Mouse (Mus musculus): ENCODE data around the gene Tas1r3. TPM values are rescaled to one million over a fixed set of nuclear protein-coding genes. Genes with fewer than 3 reads are reported as not detected.

Tas1r3 gene
- polyA plus RNA-seq, 1 experiment from 2014 or later: 0.13 TPM

DNA sequence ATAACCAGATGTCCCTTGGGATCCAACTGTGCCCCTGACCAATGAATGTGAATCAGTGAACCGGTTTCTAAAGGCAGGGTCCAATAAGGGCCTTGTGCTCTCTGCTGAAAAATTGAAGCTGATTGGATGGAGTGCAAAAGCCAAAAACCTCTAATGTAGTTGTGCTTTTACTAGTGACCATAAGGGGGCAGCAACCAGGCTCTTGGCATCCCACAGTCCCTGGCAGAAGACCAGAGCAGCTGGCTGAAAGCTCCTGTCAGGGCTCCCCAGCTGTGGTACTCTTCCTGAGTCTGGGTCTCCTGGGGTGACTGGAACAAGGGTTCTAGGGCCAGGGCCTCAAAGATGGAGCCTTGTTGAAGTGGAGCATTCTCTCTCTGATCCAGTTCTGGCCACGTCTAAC lies 29.3 kb downstream of the Tas1r3 start:
- H3K27me3 ChIP-seq (ENCODE audit: insufficient read depth, poor library complexity, severe bottlenecking): no peaks in the 10 kb centered on the region
- peaks cover 34% of the 10 kb centered on the region for H3K4me1 ChIP-seq
- 35% methylated on average over 2 of the region's 2 CpGs for WGBS
- peaks cover 13% of the 10 kb centered on the region; the same call in 1 of the 2 replicates for H3K36me3 ChIP-seq
- no peaks in the 10 kb centered on the region for H3K9me3 ChIP-seq
- DNase-seq (ENCODE audit: low spot score): no peak
- H3K4me3 ChIP-seq: no peak overlapping the region
- H3K27ac ChIP-seq: no peak overlapping the region

- 87% methylated on average over 4 of the region's 4 CpGs for WGBS
- H3K9me3 ChIP-seq: no peaks in the 10 kb centered on the region
- H3K27me3 ChIP-seq (ENCODE audit: insufficient read depth, poor library complexity, severe bottlenecking): no peaks in the 10 kb centered on the region
- no peak overlapping the region for H3K27ac ChIP-seq
- no peak overlapping the region for H3K4me3 ChIP-seq
- DNase-seq (ENCODE audit: low spot score): no peak
- H3K4me1 ChIP-seq: peaks cover 28% of the 10 kb centered on the region
- peaks cover 13% of the 10 kb centered on the region; the same call in 1 of the 2 replicates for H3K36me3 ChIP-seq
Measured at GRCm38 (mm10) chr4:155833234-155833633, 29.9 kb downstream of the Tas1r3 start.

DNA sequence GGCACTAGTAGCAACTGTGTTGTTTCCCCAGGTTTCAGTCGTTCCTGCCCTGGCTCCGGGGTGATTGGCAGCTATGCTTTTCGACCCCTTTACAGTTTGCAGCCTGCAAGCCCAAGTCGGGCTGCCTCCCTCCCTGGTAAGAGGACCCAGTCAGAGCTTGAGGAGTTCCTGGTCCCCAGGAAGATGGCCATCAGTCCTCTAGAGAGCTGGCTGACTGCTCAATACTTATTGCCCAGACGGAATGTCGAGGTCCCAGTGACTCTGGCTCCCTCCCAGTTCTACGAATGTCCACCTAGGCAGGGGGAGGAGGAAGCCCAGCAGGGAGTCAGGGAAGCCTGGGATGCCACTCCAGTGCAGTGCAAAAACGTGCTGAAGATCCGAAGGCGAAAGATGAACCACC lies 30.8 kb downstream of the Tas1r3 start:
- Histone ChIP-seq H3K27me3 (ENCODE audit: insufficient read depth, poor library complexity, severe bottlenecking) (no peaks in the 10 kb centered on the region), H3K4me1 (peaks cover 19% of the 10 kb centered on the region), H3K36me3 (peaks cover 22% of the 10 kb centered on the region), H3K4me3 (peak overlapping the region; percentile 84), H3K9me3 (no peaks in the 10 kb centered on the region), H3K27ac (peak overlapping the region; percentile 87)
- no peak for DNase-seq (ENCODE audit: low spot score)
- 52% methylated on average over 10 of the region's 10 CpGs for WGBS

- H3K4me3 ChIP-seq: peak overlapping the region; percentile 84
- peaks cover 26% of the 10 kb centered on the region for H3K36me3 ChIP-seq
- WGBS: under 1% methylated on average over 25 of the region's 25 CpGs
- H3K9me3 ChIP-seq: no peaks in the 10 kb centered on the region
- no peaks in the 10 kb centered on the region for H3K27me3 ChIP-seq (ENCODE audit: insufficient read depth, poor library complexity, severe bottlenecking)
- no peak for DNase-seq (ENCODE audit: low spot score)
- H3K27ac ChIP-seq: peak overlapping the region; percentile 87
- peaks cover 19% of the 10 kb centered on the region for H3K4me1 ChIP-seq
Measured at GRCm38 (mm10) chr4:155831831-155832230, 31.3 kb downstream of the Tas1r3 start.

DNA sequence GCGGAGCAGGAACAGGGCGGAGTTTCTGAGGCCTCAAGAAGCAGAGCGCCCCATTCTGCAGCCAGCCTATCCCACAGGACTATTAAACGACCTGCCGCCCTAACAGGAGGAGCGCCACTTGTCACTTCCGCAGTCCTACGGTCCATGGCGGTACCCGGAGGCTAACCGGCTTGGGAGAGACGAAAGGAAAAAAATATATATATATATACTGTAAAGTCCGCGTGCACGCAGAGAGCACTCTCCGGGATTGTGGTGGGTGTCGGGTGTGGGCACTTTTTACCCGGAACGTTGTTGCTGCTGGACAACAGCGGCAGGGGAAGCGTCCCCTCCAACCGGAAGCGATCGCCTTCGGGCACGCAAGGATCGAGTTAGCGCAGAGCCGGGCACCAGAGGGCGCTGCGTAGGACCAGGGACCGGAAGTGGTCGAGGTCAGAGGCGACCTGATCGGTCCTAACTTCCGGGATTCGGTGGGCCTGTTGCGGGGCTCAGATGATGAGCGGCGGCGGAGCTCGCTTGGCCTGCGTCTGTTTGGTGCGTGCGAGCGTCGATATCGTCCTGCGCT lies 31.9 kb downstream of the Tas1r3 start, which contains the start of gene Aurkaip1:
Gene Aurkaip1, plus strand, starts transcription at position 68 of the 562 bp plus-strand sequence.
- Histone ChIP-seq H3K9me3 (no peaks in the 10 kb centered on the region), H3K4me3 (peak within 1 kb of the TSS; percentile 84), H3K27me3 (ENCODE audit: insufficient read depth, poor library complexity, severe bottlenecking) (no peaks in the 10 kb centered on the region), H3K4me1 (peaks cover 19% of the 10 kb centered on the region), H3K27ac (peak within 1 kb of the TSS; percentile 87), H3K36me3 (peaks cover 32% of the 10 kb centered on the region)
- WGBS: under 1% methylated on average over 49 of the region's 49 CpGs
- peak; percentile 97 for DNase-seq (ENCODE audit: low spot score)

- peak overlapping the region; percentile 67; the same call in 1 of the 2 replicates for H3K27ac ChIP-seq
Measured at GRCm38 (mm10) chr4:155830596-155830995, 32.6 kb downstream of the Tas1r3 start.

GRCm38 (mm10) chr4:155829866-155830265 lies 33.3 kb downstream of the Tas1r3 start:
- DNase-seq (ENCODE audit: low spot score): no peak
- Histone ChIP-seq H3K27ac (no peak overlapping the region), H3K4me3 (no peak overlapping the region), H3K4me1 (peaks cover 19% of the 10 kb centered on the region), H3K27me3 (ENCODE audit: insufficient read depth, poor library complexity, severe bottlenecking) (no peaks in the 10 kb centered on the region), H3K9me3 (no peaks in the 10 kb centered on the region), H3K36me3 (peaks cover 44% of the 10 kb centered on the region)
- 96% methylated on average over 4 of the region's 4 CpGs for WGBS

More at GRCm38 (mm10) chr4:155830596-155830995, 32.6 kb downstream of the Tas1r3 start:
- Histone ChIP-seq H3K9me3 (no peaks in the 10 kb centered on the region), H3K4me1 (peaks cover 19% of the 10 kb centered on the region), H3K27me3 (ENCODE audit: insufficient read depth, poor library complexity, severe bottlenecking) (no peaks in the 10 kb centered on the region), H3K4me3 (peak overlapping the region; percentile 84; the same call in 1 of the 2 replicates), H3K36me3 (peaks cover 37% of the 10 kb centered on the region)
- no peak for DNase-seq (ENCODE audit: low spot score)
- 54% methylated on average over 8 of the region's 8 CpGs for WGBS

DNA sequence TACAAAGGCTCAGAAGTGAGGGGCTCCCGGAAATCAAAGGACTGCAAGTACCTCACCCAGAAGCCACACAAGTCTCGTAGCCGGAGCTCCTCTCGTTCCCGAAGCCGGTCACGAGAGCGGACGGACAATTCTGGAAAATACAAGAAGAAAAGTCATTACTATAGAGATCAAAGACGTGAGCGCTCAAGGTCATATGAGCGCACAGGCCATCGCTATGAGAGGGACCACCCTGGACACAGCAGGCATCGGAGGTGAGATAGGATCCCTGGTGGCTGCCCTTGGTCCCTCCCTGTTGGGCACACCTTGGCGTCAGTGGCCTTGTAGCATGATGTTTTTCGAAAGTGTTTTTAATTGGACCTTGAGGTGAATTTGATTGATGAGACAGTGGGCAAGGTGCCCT lies 39.7 kb downstream of the Tas1r3 start:
- Histone ChIP-seq H3K27me3 (ENCODE audit: insufficient read depth, poor library complexity, severe bottlenecking) (no peaks in the 10 kb centered on the region), H3K4me3 (no peak overlapping the region), H3K36me3 (peaks cover 95% of the 10 kb centered on the region), H3K27ac (no peak overlapping the region), H3K9me3 (no peaks in the 10 kb centered on the region), H3K4me1 (no peaks in the 10 kb centered on the region)
- no peak for DNase-seq (ENCODE audit: low spot score)
- WGBS: 94% methylated on average over 16 of the region's 16 CpGs

DNA sequence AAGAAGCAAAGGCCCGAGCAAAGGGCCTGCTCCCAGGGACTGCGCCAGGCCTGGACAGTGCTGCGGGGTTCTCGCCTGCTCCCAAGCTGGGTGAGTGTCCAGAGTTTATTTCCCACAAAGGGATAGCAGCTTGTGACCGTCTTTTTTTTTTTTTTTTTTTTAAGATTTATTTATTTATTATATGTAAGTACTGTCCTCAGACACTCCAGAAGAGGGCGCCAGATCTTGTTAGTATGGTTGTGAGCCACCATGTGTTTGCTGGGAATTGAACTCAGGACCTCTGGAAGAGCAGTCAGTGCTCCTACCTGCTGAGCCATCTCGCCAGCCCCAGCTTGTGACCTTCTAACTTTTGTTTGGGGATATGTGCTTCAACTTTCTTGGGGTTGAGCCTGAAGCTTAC lies 42.1 kb downstream of the Tas1r3 start:
- Histone ChIP-seq H3K9me3 (no peaks in the 10 kb centered on the region), H3K4me1 (no peaks in the 10 kb centered on the region), H3K27ac (no peak overlapping the region), H3K36me3 (peaks cover 99% of the 10 kb centered on the region), H3K4me3 (no peak overlapping the region), H3K27me3 (ENCODE audit: insufficient read depth, poor library complexity, severe bottlenecking) (no peaks in the 10 kb centered on the region)
- WGBS: 76% methylated on average over 7 of the region's 7 CpGs
- DNase-seq (ENCODE audit: low spot score): no peak

DNA sequence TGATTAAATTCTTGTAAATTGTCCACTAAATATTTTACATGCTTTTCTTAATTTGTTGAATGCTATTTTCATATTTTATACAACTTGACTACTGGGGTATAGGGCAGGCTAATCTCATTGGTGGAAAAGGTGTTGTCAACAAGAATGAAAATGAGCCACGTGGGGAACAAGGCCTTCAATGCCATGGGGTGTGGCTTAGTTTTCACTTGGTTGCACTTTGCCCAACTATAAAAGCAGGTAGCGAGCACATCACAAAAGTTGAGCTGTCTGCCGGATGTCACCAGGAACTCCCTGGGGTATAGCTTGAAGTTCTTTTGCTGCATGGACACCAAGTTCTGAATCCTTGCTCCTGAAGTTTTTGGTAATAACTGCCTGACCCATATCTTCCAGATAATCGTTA lies 45.6 kb downstream of the Tas1r3 start:
- Histone ChIP-seq H3K27me3 (ENCODE audit: insufficient read depth, poor library complexity, severe bottlenecking) (no peaks in the 10 kb centered on the region), H3K9me3 (no peaks in the 10 kb centered on the region), H3K36me3 (peaks cover 94% of the 10 kb centered on the region), H3K4me1 (peaks cover 12% of the 10 kb centered on the region), H3K4me3 (no peak overlapping the region), H3K27ac (no peak overlapping the region)
- DNase-seq (ENCODE audit: low spot score): no peak
- WGBS: 85% methylated on average over 4 of the region's 4 CpGs

- Histone ChIP-seq H3K36me3 (peaks cover 79% of the 10 kb centered on the region), H3K4me1 (peaks cover 20% of the 10 kb centered on the region), H3K27ac (peak overlapping the region; percentile 97), H3K9me3 (no peaks in the 10 kb centered on the region), H3K27me3 (ENCODE audit: insufficient read depth, poor library complexity, severe bottlenecking) (no peaks in the 10 kb centered on the region), H3K4me3 (peak overlapping the region; percentile 97)
- peak; percentile 77 for DNase-seq (ENCODE audit: low spot score)
- WGBS: under 1% methylated on average over 49 of the region's 49 CpGs
Measured at GRCm38 (mm10) chr4:155812665-155813181, 50.4 kb downstream of the Tas1r3 start.

GRCm38 (mm10) chr4:155811929-155812664 lies 51.1 kb downstream of the Tas1r3 start, which contains the start of gene Ccnl2:
Gene Ccnl2, plus strand, starts transcription at chr4:155812489.
- peaks cover 20% of the 10 kb centered on the region for H3K4me1 ChIP-seq
- peak within 1 kb of the TSS; percentile 97 for H3K4me3 ChIP-seq
- DNase-seq (ENCODE audit: low spot score): peak; percentile 99
- H3K9me3 ChIP-seq: no peaks in the 10 kb centered on the region
- H3K36me3 ChIP-seq: peaks cover 78% of the 10 kb centered on the region
- H3K27ac ChIP-seq: peak within 1 kb of the TSS; percentile 97
- no peaks in the 10 kb centered on the region for H3K27me3 ChIP-seq (ENCODE audit: insufficient read depth, poor library complexity, severe bottlenecking)
- WGBS: under 1% methylated on average over 50 of the region's 60 CpGs

All from heart, embryonic 10.5 days (tissue).